Mouse (Mus musculus) right cerebral cortex, postnatal 4 days (tissue): ENCODE results near the gene Btf3.

Experiments
- DNase-seq: peaks from one replicate; pipeline ENCODE4 v3.0.0-alpha.2; 2022

Gene Btf3

GRCm38 (mm10) chr13:98274023-98274422 lies 42.8 kb downstream of the Btf3 start:
- DNase-seq: no peak

- no peak for DNase-seq
Measured at GRCm38 (mm10) chr13:98264111-98264510, 52.7 kb downstream of the Btf3 start.

- DNase-seq: no peak
Measured at GRCm38 (mm10) chr13:98263458-98263987, 53.3 kb downstream of the Btf3 start.

- DNase-seq: peak; percentile 99
Measured at GRCm38 (mm10) chr13:98262636-98263457, 54.0 kb downstream of the Btf3 start, which contains the start of the genes Utp15 and Ankra2. Utp15 (minus strand) TSS chr13:98263041. Ankra2 (plus strand) TSS chr13:98263074.
